Mouse (Mus musculus) testis, adult 2 months (tissue): ENCODE measurements around the gene Trim7.

Experiments used
- CTCF ChIP-seq: fragments of 200-500 bp; IDR thresholded peaks from 2 replicates; pipeline ENCODE4 v1.5.1; 2012; ENCODE audit warnings: low read depth, mild to moderate bottlenecking, inconsistent platforms, low read length, moderate library complexity; ENCODE audit not compliant: control insufficient read depth, insufficient read depth, insufficient replicate concordance
- POLR2A ChIP-seq: fragments of 200-500 bp; IDR thresholded peaks from 2 replicates; pipeline ENCODE4 v1.6.1; 2012; ENCODE audit warnings: low read depth, mild to moderate bottlenecking, inconsistent platforms, low read length, moderate library complexity; ENCODE audit not compliant: control insufficient read depth

DNA sequence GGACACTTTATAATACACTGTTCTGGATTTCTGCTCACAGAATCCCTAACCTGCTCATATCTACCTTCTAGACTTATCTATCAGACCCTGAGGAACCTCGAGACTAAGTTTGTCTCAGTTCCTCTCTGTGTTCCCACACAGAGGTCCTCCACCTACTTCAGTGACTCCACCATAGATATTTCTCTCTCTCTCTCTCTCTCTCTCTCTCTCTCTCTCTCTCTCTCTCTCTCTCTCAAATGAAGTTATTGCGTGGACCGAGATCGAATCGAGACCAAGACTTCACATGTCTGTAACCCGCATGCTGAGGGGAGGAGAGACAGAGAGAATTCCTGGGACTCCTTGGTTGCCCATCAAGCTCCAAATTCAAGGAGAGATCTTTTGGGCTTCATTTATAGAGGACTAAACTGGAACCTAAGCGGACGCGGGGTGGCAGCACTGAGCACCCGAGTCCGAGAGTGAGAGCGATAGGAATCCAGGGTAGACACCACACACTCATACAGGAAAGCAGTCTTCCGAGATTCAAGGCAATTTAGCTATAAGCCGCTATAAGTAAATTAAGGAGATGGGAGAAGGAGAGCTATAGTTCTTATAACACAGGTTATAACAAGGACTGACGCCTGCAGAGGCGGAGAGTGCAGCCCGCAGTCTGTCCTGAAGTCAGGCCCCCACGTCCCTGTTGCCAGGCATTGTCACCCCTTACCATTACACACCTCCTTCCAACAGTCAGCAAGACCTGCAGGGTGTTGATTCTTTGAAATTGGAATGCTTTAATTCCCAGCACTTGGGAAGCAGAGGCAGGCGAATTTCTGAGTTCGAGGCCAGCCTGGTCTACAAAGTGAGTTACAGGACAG, 35.7 kb upstream of the Trim7 start:
- TF ChIP-seq CTCF (peak; percentile 72; the same call in 1 of the 2 replicates), POLR2A (no peak)
